Mouse (Mus musculus): Measurements from ENCODE around the gene Fgf4.
"Not testable (repeated sequence)": the region's sequence is repeated elsewhere in the genome, so short reads cannot be mapped to it uniquely, and the experiment has no call there.

The Fgf4 gene

GRCm38 (mm10) chr7:144867161-144867560 lies 20.0 kb downstream of the Fgf4 start:
- DNase-seq (ENCODE audit: low spot score), result no peak

GRCm38 (mm10) chr7:144867602-144868001 lies 20.4 kb downstream of the Fgf4 start:
- no peak for DNase-seq (ENCODE audit: low spot score)

- DNase-seq (ENCODE audit: low spot score), result no peak
These were observed 25.3 kb downstream of the Fgf4 start for GRCm38 (mm10) chr7:144872420-144872819.

GRCm38 (mm10) chr7:144873160-144873559 lies 26.0 kb downstream of the Fgf4 start:
- DNase-seq (ENCODE audit: low spot score), result no peak

- no peak for DNase-seq (ENCODE audit: low spot score)
These were observed 27.1 kb downstream of the Fgf4 start for GRCm38 (mm10) chr7:144874226-144874625.

- DNase-seq (ENCODE audit: low spot score), result no peak
These were observed 31.2 kb downstream of the Fgf4 start for GRCm38 (mm10) chr7:144878401-144878800.

- no peak for DNase-seq (ENCODE audit: low spot score)
These were observed 35.9 kb downstream of the Fgf4 start for GRCm38 (mm10) chr7:144883106-144883505.

- no peak for DNase-seq (ENCODE audit: low spot score)
These were observed 40.5 kb downstream of the Fgf4 start for GRCm38 (mm10) chr7:144887672-144888071.

GRCm38 (mm10) chr7:144888564-144889299 lies 41.6 kb downstream of the Fgf4 start:
- no peak for DNase-seq (ENCODE audit: low spot score)

- not testable (repeated sequence) for DNase-seq (ENCODE audit: low spot score)
These were observed 43.5 kb downstream of the Fgf4 start for GRCm38 (mm10) chr7:144890661-144891060.

GRCm38 (mm10) chr7:144891863-144892262 lies 44.7 kb downstream of the Fgf4 start:
- DNase-seq (ENCODE audit: low spot score), result no peak

- DNase-seq (ENCODE audit: low spot score), result no peak
These were observed 45.2 kb downstream of the Fgf4 start for GRCm38 (mm10) chr7:144892322-144892721.

- DNase-seq (ENCODE audit: low spot score), result no peak
These were observed 47.0 kb downstream of the Fgf4 start for GRCm38 (mm10) chr7:144894191-144894590.

- DNase-seq (ENCODE audit: low spot score), result no peak
These were observed 47.5 kb downstream of the Fgf4 start for GRCm38 (mm10) chr7:144894706-144895105.

GRCm38 (mm10) chr7:144895305-144896111 lies 48.3 kb downstream of the Fgf4 start:
- DNase-seq (ENCODE audit: low spot score), result no peak

- no peak for DNase-seq (ENCODE audit: low spot score)
These were observed 49.4 kb downstream of the Fgf4 start, which contains the start of gene Fgf15 for GRCm38 (mm10) chr7:144896294-144897218. TSS of gene Fgf15 (plus strand) at chr7:144896531.

GRCm38 (mm10) chr7:144898506-144898905 lies 51.3 kb downstream of the Fgf4 start:
- DNase-seq (ENCODE audit: low spot score), result no peak

- DNase-seq (ENCODE audit: low spot score), result not testable (repeated sequence)
These were observed 58.3 kb downstream of the Fgf4 start for GRCm38 (mm10) chr7:144905514-144905913.

- no peak for DNase-seq (ENCODE audit: low spot score)
These were observed 59.7 kb downstream of the Fgf4 start for GRCm38 (mm10) chr7:144906708-144907397.

- no peak for DNase-seq (ENCODE audit: low spot score)
These were observed 60.6 kb downstream of the Fgf4 start for GRCm38 (mm10) chr7:144907793-144908192.

GRCm38 (mm10) chr7:144908705-144909104 lies 61.5 kb downstream of the Fgf4 start:
- no peak for DNase-seq (ENCODE audit: low spot score)
